Mouse (Mus musculus): ENCODE measurements around the gene Pnkd. TPM values are rescaled to one million over a fixed set of nuclear protein-coding genes. Genes with fewer than 3 reads are reported as not detected.

Pnkd gene
- polyA plus RNA-seq (2012; rRNA removed) = 74.0 and 103 TPM in 2 replicates

GRCm38 (mm10) chr1:74284543-74285160 is at the start of gene Pnkd, which contains the start of gene Aamp:
Pnkd (plus strand) TSS chr1:74284930.
Aamp (minus strand) TSS chr1:74284738.

GRCm38 (mm10) chr1:74235938-74236589 is 48.7 kb upstream of the Pnkd start, which contains the start of gene Arpc2:
Arpc2 (plus strand) TSS chr1:74236084.

GRCm38 (mm10) chr1:74278538-74278937 is 6.2 kb upstream of the Pnkd start, which contains the start of gene Gpbar1:
Gpbar1 (plus strand) TSS chr1:74278550.

GRCm38 (mm10) chr1:74305522-74305921 is 20.8 kb downstream of the Pnkd start, which contains the start of gene Tmbim1:
Tmbim1 (minus strand) TSS chr1:74305622.

GRCm38 (mm10) chr1:74361812-74362211 is 77.1 kb downstream of the Pnkd start, which contains the start of gene Catip:
Catip (plus strand) TSS chr1:74362108.

GRCm38 (mm10) chr1:74374980-74375379 is 90.2 kb downstream of the Pnkd start, which contains the start of gene Slc11a1:
Slc11a1 (plus strand) TSS chr1:74375195.

GRCm38 (mm10) chr1:74390924-74391748 is 106.4 kb downstream of the Pnkd start, which contains the start of gene Ctdsp1:
Ctdsp1 (plus strand) TSS chr1:74391509.

Other genes with a start within 250 kb of the Pnkd start
- 180 and 196 TPM in 2 replicates for gene Tns1, start 160.5 kb upstream of the Pnkd start, polyA plus RNA-seq (2012; rRNA removed)
- gene Rufy4, start 159.4 kb upstream of the Pnkd start, polyA plus RNA-seq (2012; rRNA removed) = 0.10 and 0.21 TPM in 2 replicates
- gene Cxcr2, start 130.9 kb upstream of the Pnkd start, polyA plus RNA-seq (2012; rRNA removed) = 0.06 and 0.07 TPM in 2 replicates
- gene Cxcr1, start 90.3 kb upstream of the Pnkd start, polyA plus RNA-seq (2012; rRNA removed) = not detected in 2 replicates
- gene Arpc2, start 48.8 kb upstream of the Pnkd start, polyA plus RNA-seq (2012; rRNA removed) = 211 and 224 TPM in 2 replicates
- gene Gpbar1, start 6.4 kb upstream of the Pnkd start, polyA plus RNA-seq (2012; rRNA removed) = 5.9 and 7.2 TPM in 2 replicates
- gene Aamp, start 192 bp upstream of the Pnkd start, polyA plus RNA-seq (2012; rRNA removed) = 143 and 167 TPM in 2 replicates
- 547 and 710 TPM in 2 replicates for gene Tmbim1, start 20.7 kb downstream of the Pnkd start, polyA plus RNA-seq (2012; rRNA removed)
- gene Catip, start 77.2 kb downstream of the Pnkd start, polyA plus RNA-seq (2012; rRNA removed) = 0.74 and 0.82 TPM in 2 replicates
- gene Slc11a1, start 90.3 kb downstream of the Pnkd start, polyA plus RNA-seq (2012; rRNA removed) = 24.8 and 26.6 TPM in 2 replicates
- 118 and 150 TPM in 2 replicates for gene Ctdsp1, start 106.6 kb downstream of the Pnkd start, polyA plus RNA-seq (2012; rRNA removed)
- 160 and 174 TPM in 2 replicates for gene Vil1, start 124.4 kb downstream of the Pnkd start, polyA plus RNA-seq (2012; rRNA removed)
- 15.5 and 16.0 TPM in 2 replicates for gene Cnot9, start 221.1 kb downstream of the Pnkd start, polyA plus RNA-seq (2012; rRNA removed)

Measured in colon, adult 2 months (tissue).